Mouse (Mus musculus): ENCODE measurements around the gene Cacng3.

The Cacng3 gene

DNA sequence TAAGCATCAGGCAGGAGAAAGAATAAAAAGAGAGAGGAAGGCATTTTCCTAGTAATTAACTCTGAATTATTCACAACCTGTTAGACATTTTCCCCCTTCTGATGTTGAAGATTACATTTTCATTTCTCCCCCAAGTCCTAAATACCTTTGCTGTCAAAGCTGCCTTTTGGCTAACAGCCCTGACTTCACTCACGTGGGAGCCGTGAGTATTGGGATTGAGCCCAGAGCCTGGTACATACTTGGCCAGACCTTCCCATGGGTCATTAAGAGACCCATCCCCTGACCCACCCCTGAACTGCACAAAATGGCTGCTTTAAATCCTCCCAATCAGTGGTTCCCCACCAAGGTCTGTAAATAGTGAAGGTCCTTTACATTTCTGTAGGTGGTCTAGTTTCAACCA, 130.5 kb downstream of the Cacng3 start:
- in situ Hi-C loops (cut with MboI; ENCODE audit: low pct_unique_long_range_greater_than_20kb in 1 of 2, low sequenced_read_pairs in 2 of 2, unreplicated experiment in 1 of 2): no loop called here

DNA sequence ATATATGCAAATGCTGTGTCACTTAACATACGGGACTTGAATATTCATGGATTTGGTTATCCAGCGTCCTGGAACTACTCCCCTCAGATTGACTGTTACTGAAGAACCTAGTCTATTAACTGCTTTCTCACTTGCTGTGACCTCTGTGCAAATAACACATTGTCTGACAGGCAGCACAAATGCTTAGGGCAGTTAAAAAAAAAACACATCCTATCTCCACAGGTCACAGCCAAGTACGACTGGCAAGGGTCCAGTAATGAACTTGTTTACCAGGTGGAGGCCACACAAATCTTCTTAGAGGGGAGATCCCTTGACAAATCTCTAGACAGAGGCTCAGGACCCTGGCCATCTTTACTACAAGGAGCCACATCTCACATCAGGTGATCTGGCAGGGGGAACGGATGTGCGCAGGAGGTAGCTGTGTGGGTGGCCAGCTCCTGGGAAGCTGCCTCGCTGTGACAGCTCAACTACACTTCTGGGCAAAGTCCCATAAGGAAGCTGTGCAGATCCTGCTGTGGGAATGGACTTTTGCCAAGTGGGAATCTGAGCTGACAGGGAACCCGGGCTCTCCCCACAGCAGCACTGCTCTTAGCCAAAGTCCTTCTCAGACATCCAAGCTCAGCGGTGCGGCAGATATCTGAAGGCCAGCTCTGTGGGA, 133.7 kb downstream of the Cacng3 start:
- in situ Hi-C loops (cut with MboI; ENCODE audit: low pct_unique_long_range_greater_than_20kb in 1 of 2, low sequenced_read_pairs in 2 of 2, unreplicated experiment in 1 of 2): no loop called here

- in situ Hi-C loops (cut with MboI; ENCODE audit: low pct_unique_long_range_greater_than_20kb in 1 of 2, low sequenced_read_pairs in 2 of 2, unreplicated experiment in 1 of 2): no loop called here
These were observed 136.2 kb downstream of the Cacng3 start for GRCm38 (mm10) chr7:122806531-122806930.

GRCm38 (mm10) chr7:122813724-122814123, 143.4 kb downstream of the Cacng3 start:
- in situ Hi-C loops (cut with MboI; ENCODE audit: low pct_unique_long_range_greater_than_20kb in 1 of 2, low sequenced_read_pairs in 2 of 2, unreplicated experiment in 1 of 2): no loop called here

DNA sequence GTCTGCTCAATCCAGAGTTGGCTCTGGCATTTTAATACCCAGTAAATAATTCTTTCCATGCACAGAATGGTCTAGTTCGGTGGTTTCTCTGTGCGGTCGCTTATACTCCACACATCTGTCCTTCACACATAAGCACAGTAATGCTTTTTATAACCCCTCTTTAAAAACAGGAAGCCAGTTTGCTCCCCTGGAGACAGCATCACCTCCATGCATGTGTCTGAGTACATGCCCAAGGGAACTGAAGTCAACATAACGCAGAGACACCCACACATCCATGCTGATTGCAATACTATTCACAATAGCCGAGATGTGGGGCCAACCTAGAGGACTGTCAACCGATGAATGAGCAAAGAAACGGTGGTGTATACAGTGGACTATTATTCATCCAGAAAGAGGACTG, 147.3 kb downstream of the Cacng3 start:
- in situ Hi-C loops (cut with MboI; ENCODE audit: low pct_unique_long_range_greater_than_20kb in 1 of 2, low sequenced_read_pairs in 2 of 2, unreplicated experiment in 1 of 2): no loop called here

All from mouse embryonic stem cell (cell line).